ENCODE assay signal across 16 mouse cellular contexts in genomic region chr15:20772289-20772688, GRCm38 (mm10).
"Had no signal": no experiment of that assay in that cellular context is flagged by ENCODE, and none has a peak within 500 bp of the region (broad histone marks: within the 10 kb centered on the region; RNA-seq: fewer than 3 reads in every experiment).

No protein-coding gene starts in this region.

- H3K36me3 ChIP-seq: neural tube, embryonic 13.5 days; neural tube, embryonic 15.5 days; stomach, embryonic 15.5 days had no signal

- DNase-seq: retina, postnatal 1 day; right cerebral cortex, adult 18-20 months; right cerebral cortex, postnatal 14 days; right cerebral cortex, postnatal 25 days; right cerebral cortex, postnatal 4 days; spleen, adult 18-20 months; thymus, adult 18-20 months; thymus, adult 2 months; thymus, postnatal 14 days; thymus, postnatal 25 days; thymus, postnatal 36 days; thymus, postnatal 4 days had no signal

- H3K4me3 ChIP-seq: neural tube, embryonic 13.5 days; neural tube, embryonic 15.5 days; stomach, embryonic 15.5 days had no signal

- H3K4me1 ChIP-seq: neural tube, embryonic 13.5 days; neural tube, embryonic 15.5 days; stomach, embryonic 15.5 days had no signal

- H3K27ac ChIP-seq: neural tube, embryonic 13.5 days; neural tube, embryonic 15.5 days; stomach, embryonic 15.5 days; stomach, postnatal 0 days had no signal

- H3K9me3 ChIP-seq: neural tube, embryonic 13.5 days; neural tube, embryonic 15.5 days; stomach, embryonic 15.5 days had no signal

- H3K27me3 ChIP-seq: neural tube, embryonic 13.5 days; neural tube, embryonic 15.5 days; stomach, embryonic 15.5 days had no signal

- H3K9ac ChIP-seq: neural tube, embryonic 13.5 days; neural tube, embryonic 15.5 days; stomach, embryonic 15.5 days had no signal
